Mouse (Mus musculus) CD4-positive, CD25-positive, alpha-beta regulatory T cell, adult 2 months (primary cell): ENCODE results near the gene Rpp25l.
"Not testable (repeated sequence)": the region's sequence is repeated elsewhere in the genome, so short reads cannot be mapped to it uniquely, and the experiment has no call there.

Experiments
- DNase-seq: peaks from one replicate; pipeline ENCODE4 v3.0.0-alpha.2; 2012; ENCODE audit warnings: low read depth, low spot score

Rpp25l gene

DNA sequence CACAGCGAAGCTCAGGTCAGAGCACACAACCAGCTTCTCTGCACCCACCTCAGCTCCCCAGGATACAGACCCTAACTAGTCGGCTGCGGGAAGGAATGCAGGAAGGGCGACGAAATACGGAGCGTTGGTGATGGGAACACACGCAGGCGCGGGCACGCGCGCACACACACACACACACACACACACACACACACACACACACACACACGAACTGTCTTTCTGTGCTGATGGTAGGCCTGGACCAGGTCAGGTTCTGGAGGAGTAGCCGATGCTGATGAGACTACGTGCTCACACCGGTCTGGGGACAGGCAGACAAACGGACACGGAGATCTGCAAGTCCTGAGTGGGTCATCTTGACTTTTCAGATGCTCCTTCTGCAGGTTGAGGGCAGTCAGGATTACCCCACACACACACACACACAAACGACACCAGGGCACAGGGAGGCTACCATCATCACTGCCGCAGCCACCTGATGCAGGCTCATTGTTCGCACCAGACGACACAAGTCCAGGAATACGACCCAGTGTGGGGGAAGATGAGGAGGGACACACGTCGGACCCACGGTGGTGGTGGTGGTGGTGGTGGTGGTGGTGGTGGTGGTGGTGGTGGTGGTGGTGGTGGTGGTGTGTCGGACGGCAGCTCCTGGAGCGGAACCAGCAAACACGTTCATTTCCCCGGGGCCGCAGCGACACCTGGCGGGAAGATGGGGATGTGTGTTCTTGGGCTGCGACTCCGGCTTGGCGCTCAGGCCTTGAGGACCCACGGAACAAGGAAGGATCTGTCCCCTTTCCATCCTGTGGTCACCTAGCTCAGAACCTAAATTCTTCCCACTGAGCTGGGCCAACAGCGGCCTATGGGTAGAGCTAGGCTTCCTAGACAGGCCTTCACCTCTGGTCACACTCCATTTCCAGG is 16.1 kb downstream of the Rpp25l start, which contains the start of gene Cntfr:
Cntfr (minus strand) TSS at position 160 of the 912 bp plus-strand sequence.
- peak; percentile 82 for DNase-seq

DNA sequence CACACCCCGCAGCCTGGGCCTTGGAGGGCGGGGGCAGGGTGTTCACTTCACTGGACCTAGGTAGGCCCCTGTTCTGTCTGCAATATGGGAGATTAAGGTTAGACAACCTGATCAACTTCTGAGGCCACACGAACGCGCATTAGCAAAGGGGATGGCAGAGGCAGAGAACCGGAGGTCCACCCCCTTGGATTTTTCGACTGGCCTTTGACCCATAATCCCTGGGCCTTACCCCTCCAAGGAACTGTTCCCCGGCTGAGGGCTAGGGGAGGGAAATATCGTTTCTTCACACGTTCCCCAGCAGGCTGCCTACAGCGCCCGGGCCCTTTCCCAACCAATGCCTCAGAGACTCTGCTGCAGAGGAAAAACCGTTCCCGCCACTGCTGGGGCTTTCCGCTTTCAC is 16.9 kb downstream of the Rpp25l start:
- not testable (repeated sequence) for DNase-seq

DNA sequence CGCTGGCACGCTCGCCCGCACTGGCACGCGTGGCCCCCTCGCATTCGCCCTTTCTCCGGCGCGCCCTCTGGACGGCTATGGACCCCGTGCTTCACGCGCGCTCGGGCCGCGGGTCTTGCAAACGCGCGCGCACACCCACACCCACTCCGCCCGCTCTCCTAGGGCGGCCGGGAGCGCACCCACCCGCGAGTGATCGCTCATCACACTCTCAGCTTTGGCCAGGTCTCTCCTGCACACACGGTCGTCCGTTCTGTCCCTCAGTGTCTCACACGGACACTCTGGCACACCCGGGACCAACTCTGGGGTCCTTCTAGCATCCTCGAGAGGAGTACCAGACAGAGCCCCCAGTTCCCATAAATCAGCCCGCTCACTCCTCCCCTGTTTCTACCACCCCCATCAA is 17.5 kb downstream of the Rpp25l start:
- not testable (repeated sequence) for DNase-seq

DNA sequence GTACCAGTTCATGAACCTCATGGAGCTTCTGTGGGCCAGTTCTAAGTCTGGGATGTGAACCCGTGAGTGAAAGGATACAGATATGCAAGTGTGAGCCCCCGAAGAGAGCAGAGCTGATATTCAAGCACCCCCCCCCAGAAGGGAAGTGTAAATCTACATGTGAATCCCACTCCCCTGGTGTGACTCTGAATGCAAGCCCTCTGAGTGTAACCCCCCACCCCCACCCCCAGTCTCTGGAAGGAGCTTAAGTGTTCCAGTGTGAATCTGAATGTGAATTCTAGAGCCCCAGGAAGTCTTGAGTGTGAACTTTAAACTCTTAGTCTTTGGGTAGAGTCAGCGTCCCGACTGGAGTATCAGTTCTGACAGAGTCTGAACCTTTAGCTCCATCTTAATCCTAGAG is 19.8 kb downstream of the Rpp25l start:
- DNase-seq, result not testable (repeated sequence)

DNA sequence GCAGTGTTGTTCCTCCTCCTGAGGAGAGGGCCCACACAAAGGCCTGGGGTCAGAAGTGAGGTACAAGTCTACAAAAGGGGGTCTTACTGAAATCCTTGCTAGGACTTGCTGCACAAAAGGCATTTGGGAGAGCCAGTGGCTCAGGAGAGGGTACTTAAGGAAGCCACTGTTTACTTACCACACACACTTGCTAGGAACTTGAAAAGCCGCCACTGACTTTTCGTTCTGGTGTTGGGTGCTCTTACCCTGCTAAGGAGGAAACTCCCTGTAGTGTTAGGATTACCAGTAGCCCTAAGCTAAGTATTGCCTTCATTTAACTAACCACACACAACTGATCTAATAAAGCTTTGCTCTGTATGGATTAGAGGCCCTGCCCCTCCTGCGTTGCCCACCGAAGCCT is 23.3 kb downstream of the Rpp25l start:
- not testable (repeated sequence) for DNase-seq

DNA sequence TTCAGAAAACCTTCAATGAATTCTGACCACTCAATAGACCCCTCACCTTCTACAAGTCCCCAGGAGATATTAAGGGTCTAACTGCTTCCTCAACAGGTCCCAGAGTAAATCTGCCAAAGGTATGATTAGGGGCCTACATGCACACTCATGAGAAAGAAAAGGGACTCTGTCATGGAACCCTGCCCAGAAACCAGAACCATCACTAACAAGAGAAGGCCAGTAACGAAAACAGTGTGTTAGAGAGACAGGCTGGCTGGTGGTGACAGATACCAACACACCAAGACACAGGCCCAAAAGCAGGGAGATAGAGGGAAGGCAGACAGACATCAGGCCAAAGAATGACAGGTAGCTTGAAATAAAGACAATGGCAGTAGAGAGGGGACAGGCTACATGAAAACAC is 24.8 kb downstream of the Rpp25l start:
- not testable (repeated sequence) for DNase-seq

DNA sequence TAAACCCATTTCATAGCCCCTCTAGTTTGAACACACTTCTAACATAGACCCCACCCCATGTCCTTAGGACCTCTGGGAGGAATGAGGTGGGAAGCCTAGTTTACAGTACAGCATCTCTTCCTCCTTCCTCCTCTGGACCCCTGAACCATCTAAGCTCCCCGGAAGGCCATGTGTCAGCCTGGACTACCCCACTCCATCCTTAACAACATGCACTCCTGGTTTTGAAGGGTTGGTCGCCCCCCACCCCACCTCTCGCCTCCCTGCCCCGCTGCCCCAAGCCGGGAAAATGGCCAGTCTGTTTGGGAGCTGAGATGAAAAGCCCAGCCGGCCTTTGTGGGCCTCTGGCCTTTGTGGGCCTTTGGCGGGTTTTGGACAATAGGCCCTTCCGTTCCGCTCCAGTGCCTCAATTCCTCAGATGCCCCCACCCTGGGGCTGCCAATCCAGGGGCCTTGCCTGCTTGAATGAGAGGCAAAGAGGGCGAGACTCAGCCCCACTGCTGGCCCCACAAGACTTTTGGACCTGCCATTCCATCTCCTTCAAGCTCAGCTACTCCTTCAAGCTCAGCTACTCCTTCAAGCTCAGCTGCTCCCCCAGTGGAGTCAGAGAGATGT is 27.3 kb downstream of the Rpp25l start:
- DNase-seq, result not testable (repeated sequence)

DNA sequence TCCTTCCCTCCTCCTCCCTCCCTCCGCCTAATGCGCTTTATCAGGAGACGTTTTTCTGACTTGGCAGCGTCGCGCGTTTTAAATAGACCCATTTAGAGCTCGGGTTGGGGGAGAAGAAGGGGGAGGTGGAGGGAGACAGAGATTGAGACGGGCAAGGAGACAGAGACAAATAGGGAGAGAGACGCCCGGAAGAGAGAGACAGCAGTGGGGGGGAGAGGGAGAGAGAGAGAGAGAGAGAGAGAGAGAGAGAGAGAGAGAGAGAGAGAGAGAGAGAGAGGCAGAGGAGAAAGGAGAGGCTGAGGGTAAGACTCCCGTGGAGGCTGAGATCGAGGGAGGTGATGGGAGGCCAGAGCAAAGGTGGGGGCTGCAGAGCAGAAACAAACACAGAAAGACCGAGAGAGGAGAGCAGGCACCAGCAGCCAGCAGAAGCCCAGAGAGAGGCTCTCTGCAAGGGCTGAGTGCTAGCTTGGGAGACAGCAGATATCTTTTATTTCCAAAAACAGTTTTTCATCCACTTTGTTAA is 28.3 kb downstream of the Rpp25l start:
- not testable (repeated sequence) for DNase-seq

DNA sequence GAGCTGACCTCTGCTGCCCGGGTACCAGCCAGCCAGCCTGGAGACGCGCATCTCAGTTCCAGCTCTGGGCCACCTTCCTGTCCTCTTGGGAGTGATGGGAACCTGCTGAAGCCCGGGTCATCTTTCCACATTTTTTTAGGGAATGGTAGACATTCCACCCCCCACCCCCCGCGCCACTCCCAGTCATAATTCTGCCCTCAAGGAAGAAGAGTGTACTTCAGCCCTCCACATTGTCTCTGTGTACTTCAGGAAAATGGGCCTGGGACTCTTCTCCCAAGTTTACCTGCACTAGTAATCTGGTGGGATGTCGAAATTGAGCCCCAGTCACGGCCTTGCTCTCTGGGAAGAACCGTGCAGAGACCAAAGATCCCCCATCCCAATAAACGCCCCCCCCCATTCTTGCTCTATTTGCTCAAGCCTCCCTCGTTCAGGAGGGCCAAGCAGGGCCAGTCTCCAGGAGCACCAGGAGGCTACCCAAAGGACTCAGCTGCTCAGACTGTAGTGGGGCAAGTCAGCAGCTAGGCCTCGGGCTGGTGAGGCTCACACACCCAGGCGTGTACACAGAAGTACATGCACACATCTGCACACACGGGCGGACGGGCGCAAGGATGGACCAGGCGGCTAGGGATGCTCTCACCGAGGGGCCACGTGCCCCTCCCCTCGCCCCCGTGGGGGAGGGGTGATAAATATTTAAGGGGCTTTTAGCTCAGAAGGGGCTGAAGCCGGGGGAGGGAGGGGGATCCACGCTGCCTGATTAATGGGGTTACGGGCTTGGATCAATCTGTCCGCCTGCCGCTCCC is 29.0 kb downstream of the Rpp25l start:
- not testable (repeated sequence) for DNase-seq

DNA sequence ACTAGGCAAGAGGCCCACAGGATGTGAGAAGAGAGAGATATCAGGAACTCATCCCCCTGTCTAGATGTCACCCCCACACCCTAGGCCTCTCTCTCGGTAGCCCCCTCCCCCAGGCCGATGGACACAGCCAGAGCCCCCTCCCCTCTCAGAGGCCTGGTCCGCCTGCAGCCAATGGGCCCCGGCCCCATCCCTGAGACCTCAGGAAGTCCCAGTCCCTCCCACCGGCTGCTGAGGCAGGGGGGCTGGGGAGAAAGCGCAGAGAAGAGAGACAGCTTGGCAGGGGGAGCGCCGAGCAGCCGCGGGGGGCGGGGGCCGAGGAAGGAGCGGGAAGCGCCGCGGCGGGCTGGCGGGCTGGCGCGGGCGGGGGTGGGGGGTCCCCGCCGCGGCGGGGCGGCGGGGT is 30.0 kb downstream of the Rpp25l start:
- not testable (repeated sequence) for DNase-seq

DNA sequence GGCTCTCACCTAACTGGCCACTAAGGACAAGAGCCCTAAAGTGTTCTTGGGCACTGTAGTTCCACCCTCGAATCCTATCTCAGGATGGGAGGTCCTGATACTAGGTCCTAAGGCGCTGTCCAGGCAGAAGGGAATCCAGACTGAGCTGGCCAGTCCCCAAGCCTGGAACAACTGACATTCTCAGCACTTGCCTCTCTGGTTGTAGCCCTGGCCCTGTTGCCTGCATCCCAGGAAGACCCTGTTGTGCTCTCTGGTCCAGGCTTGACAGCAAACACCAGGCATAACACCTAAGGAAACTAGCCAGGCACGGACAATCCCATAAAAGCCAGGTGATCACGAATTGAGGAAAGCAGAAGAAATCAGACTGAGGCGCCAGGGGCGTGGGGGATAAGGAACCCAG is 30.5 kb downstream of the Rpp25l start:
- no peak for DNase-seq

DNA sequence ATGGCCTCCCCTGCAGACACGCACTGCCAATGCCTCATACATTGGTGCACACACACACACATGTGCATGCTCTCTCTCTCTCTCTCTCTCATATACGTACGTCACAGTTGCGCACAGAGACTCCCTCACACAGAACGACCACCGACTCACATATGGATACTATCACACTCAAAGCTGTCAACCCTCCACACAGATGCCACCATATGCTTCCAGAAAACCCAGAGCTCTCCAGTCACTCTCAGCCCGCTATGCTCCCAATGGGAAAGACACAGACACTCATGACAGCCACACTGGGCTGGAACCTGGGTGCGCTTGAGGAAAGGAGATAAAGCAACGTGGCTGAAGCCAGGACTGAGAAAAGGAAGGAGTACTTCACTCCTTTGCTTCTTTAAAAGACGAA is 31.4 kb downstream of the Rpp25l start:
- DNase-seq, result no peak

DNA sequence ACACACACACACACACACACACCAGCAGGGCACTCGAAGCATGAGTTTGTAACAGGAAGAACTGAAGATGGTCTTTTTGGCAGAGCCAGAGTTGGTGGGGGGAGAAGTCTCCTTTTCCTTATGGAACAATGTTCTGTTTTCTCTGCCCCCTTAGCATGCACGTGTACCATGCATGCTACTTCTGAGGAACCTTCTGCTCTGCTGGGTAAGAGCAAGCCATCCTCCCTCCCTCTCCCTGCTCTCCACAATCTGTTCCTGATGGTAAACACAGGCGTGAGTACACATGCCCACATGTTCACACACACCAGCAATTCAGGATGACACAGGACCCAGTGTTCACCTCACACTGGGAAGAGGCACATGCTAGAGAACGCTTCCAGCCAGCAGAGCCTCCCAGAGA is 32.2 kb downstream of the Rpp25l start:
- no peak for DNase-seq

DNA sequence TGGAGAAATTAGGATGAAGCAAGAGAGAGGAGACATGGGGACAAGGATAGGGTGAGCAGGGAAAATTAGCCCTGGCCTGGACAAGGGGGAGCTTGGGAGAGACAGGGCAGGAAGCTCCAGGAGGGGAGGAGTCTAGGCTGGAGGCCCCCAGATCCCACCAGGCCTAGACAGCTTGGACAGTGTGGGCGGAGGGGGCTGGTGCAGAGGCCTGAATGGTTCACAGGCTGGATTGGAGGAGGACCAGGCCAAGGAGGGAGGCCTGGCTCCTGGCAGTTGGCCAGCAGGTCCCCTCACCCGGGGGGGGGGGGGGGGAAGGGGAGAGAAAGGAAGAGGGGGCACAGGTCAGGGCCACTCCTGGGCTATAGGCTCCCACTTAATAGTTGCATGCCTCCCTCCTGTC is 34.0 kb downstream of the Rpp25l start:
- DNase-seq, result no peak

DNA sequence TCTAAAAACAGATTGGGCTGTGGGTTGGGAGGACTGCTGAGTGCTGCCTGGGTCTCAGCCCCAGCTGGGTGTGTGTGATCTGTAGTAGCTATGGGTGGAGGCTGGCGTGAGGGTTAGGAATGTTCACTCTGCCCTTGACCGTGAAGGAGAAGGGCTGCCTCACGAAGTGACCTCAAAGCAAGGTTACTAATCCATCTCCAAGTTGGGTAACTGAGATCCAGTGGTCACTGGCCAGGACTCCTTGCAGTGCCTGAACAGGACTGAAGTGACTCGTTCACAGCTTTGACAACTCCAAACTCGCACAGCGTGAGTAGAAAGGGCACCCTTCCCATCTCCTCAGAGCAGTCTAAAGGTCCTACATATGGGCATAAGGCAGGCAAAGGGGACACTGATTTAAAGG is 34.5 kb downstream of the Rpp25l start:
- DNase-seq, result no peak

DNA sequence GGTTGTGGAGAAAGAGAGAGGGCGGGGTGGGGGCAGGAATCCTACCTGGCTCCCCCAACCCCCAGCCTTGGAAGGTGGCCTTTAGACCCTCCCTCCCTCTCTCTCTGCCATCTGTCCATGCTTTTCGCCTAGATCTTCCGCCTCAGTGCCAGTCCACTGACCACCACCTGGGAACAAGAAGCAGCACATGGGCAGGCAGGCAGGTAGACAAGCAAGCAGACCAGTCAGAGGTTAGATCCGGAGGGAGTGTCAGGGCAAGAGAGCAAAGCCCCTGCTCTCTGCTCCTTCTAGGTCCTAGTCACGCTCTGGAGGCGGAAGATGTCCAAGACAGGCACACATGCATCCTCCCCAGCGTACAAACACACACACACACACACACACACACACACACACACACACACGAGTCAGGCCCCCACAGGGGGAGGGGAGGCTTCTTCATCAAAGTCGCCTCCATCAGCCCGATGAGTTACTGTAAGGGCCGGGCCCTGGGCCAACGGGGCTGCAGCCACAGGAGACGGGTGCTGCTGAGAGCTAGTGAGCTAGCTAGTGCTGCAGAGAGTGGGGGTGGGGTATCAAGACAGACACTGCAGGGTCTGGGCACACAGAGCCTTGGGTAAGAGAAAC is 36.2 kb downstream of the Rpp25l start:
- DNase-seq, result no peak

DNA sequence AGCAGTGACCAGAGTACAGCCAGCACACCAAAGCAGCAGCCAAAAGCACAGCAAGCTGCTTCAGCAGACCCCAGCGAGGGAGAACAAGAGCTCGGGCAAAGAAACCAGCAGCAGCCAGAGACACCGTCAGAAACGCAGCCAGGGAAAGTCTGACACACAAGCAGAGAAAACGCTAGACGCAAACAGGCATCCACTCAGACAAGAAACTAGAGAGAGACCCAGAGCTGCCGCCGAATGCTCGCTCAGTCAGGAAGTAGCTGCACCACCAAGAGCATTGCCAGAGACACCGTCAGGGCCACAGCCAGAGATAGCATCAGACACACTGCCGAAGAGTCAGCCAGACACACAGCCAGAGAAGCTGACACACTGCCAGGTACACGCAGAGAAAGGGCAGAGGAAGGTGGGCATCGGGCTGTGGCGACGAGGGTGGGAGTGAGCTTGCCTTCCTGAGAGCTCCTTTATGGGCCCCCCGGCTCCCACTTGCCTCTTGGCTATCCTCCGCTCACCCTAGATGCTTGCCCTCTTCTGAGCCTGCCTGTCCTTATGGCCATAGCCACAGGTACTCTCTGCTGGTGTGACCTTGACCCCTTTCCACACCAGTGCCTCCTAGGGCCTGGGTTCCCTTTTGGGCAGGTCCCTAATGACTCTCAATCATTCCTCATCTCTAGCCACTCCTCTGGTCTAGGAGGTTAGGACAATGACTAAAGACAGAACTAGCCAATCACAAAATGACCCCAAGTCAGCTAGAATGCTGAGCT is 36.9 kb downstream of the Rpp25l start:
- DNase-seq, result no peak

DNA sequence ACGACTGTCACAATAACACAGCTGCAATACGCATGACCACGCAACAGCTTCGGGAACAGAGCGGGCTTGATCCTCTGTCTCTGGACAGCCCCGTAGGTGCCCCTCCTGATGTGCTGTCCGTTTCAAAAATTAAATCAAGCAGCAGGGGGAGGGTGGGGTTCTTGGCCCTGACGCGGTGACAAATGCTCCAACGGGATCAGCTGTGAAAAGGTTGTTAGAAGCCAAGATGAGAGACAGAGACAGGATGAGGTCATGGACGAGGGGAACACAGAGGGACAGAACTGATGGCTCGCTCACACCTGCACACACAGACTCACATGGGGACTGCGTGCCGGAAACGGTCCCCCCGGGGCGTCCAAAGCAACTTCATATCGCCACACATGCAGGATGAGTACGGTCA is 40.1 kb downstream of the Rpp25l start:
- DNase-seq, result no peak

DNA sequence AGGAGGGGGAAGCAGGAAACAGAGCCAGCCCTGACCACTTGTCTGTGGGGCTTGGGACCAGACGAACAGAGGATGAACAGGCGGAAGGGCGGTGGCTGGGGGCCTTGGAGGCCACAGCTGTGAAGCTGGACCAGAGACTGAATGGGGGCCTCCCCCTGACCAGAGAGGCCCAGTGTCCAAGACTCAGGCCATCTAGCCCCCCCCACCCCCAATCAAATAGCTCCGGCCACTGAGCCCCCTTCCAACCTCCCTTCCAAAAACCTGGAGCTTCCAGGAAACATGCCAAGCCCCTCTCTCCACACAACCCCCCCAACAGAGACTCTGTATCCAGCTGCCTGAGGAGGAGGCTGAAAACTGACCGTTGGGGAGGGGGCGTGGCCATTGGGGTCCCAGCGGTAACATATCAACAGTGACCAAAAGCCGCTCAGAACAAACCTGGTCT is 40.8 kb downstream of the Rpp25l start:
- no peak for DNase-seq

DNA sequence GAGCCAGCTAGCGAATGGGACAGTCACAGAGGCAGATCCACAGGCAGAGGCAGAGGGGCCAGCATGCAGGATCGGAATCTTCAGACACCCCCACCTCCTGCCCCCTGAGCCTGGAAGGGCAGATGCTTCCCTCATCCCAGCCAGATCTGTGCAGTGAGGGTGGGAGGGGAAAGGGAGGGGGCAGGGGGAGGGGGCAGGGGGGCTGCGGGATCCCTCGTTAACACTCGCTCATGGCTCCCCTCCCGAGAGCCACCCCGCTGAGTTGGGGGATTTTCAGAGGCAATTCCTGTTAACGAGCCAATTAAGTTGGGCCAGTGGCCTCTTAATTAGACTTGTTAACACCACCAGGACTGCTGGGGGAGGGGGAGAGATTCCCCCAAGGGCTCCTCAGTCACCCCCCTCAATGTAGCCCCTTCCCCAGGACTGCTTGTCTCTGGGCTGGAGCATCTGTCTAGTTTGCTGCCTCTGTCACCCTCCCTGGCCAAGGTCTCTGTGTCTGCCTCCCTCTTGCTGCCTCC is 41.3 kb downstream of the Rpp25l start:
- DNase-seq, result no peak
